Mouse (Mus musculus) heart, adult 2 months (tissue): ENCODE data around the gene Nfatc3. TPM values are rescaled to one million over a fixed set of nuclear protein-coding genes. Genes with fewer than 3 reads are reported as not detected.

Experiments
- DNase-seq, 2 experiments: peaks; one replicate each; pipeline ENCODE4 v3.0.0; 2021
- H3K27ac ChIP-seq: fragments of 200-600 bp; 2 replicates; pipeline ENCODE4 v1.8.1; 2022
- H3K27me3 ChIP-seq: fragments of 200-500 bp; 2 replicates; pipeline ENCODE4 v1.6.1; 2012; ENCODE audit warnings: mild to moderate bottlenecking, low read length, inconsistent platforms, mixed read lengths; ENCODE audit not compliant: control insufficient read depth, insufficient read depth
- H3K36me3 ChIP-seq: fragments of 200-500 bp; 2 replicates; pipeline ENCODE4 v1.6.1; 2012; ENCODE audit warnings: low read length, inconsistent platforms; ENCODE audit not compliant: control insufficient read depth, insufficient read depth
- H3K4me1 ChIP-seq: fragments of 200-500 bp; 2 replicates; pipeline ENCODE4 v1.6.1; 2011; ENCODE audit warnings: low read length; ENCODE audit not compliant: control insufficient read depth, insufficient read depth
- H3K4me3 ChIP-seq: fragments of 200-600 bp; 2 replicates; pipeline ENCODE4 v1.8.1; 2022
- H3K79me2 ChIP-seq: fragments of 200-500 bp; replicated peaks from 2 replicates; pipeline ENCODE4 v1.6.1; 2012; ENCODE audit warnings: mild to moderate bottlenecking, inconsistent platforms, low read length, moderate library complexity, mixed read lengths; ENCODE audit not compliant: control insufficient read depth, insufficient read depth
- H3K9ac ChIP-seq: fragments of 200-500 bp; 2 replicates; pipeline ENCODE4 v1.6.1; 2012; ENCODE audit warnings: low read depth, mild to moderate bottlenecking, control low read depth, inconsistent platforms, low read length, mixed read lengths
- CTCF ChIP-seq: fragments of 200-600 bp; IDR thresholded peaks from 2 replicates; pipeline ENCODE4 v1.8.1; 2022; ENCODE audit warnings: antibody characterized with exemption, mild to moderate bottlenecking, moderate library complexity
- EP300 ChIP-seq: fragments of 200-500 bp; IDR thresholded peaks from 2 replicates; pipeline ENCODE4 v1.6.1; 2011; ENCODE audit warnings: low read depth, low read length, control low read depth; ENCODE audit not compliant: insufficient read depth
- POLR2A ChIP-seq: fragments of 200-500 bp; IDR thresholded peaks from 2 replicates; pipeline ENCODE4 v1.6.1; 2011; ENCODE audit warnings: mild to moderate bottlenecking, low read depth, low read length, control low read depth; ENCODE audit not compliant: insufficient read depth
- WGBS: fragments of 180-500 bp; shearing (Covaris S2); methylation state at CpG from one replicate; pipeline ENCODE4 v1.1.7; 2018; 5-methylcytosine and 5-hydroxymethylcytosine counted together
- intact Hi-C: fragments of 180-260 bp; cut with DNase I; formaldehyde crosslinking; loops from one replicate; pipeline ENCODE4 v1.15.1; 2025
- polyA plus RNA-seq: library from polyadenylated mRNA; depleted of rRNA; stranded (reverse); fragments of >200 nt; gene quantifications from 2 replicates; pipeline ENCODE4 v1.2.3, GENCODE M21; 2012
- total RNA-seq, 2 experiments: library from RNA; stranded (reverse); gene quantifications; 2 replicates each; pipeline ENCODE4 v1.2.3; 2021

Nfatc3 gene
- total and polyA plus RNA-seq, 3 experiments = 12.2 to 19.2 (median 18.9) TPM

GRCm38 (mm10) chr8:106077452-106078067 lies 18.9 kb downstream of the Nfatc3 start:
- Histone ChIP-seq H3K9ac (no peak overlapping the region), H3K27ac (no peak overlapping the region), H3K79me2 (peaks cover 2% of the 10 kb centered on the region), H3K4me1 (peaks cover 5% of the 10 kb centered on the region), H3K36me3 (peaks cover 7% of the 10 kb centered on the region), H3K4me3 (no peak overlapping the region), H3K27me3 (no peaks in the 10 kb centered on the region)
- no peak for DNase-seq
- 90% methylated on average over 1 of the region's 1 CpGs for WGBS
- no peak for TF ChIP-seq POLR2A
- TF ChIP-seq CTCF = peak; percentile 35
- TF ChIP-seq EP300 = no peak
- intact Hi-C loops = loop anchor here (5.0 kb wide), 1 partner anchor 55 kb away; no protein-coding TSS in a partner anchor

GRCm38 (mm10) chr8:106102321-106102720 lies 43.7 kb downstream of the Nfatc3 start:
- DNase-seq = no peak
- no peaks in the 10 kb centered on the region for H3K79me2 ChIP-seq
- no peak overlapping the region for H3K4me3 ChIP-seq
- no peaks in the 10 kb centered on the region for H3K27me3 ChIP-seq
- TF ChIP-seq POLR2A = no peak
- no peak for TF ChIP-seq CTCF
- no peak for TF ChIP-seq EP300
- peaks cover 1% of the 10 kb centered on the region for H3K36me3 ChIP-seq
- intact Hi-C loops = no loop called here
- H3K27ac ChIP-seq = no peak overlapping the region
- 89% methylated on average over 4 of the region's 4 CpGs for WGBS
- H3K4me1 ChIP-seq = no peaks in the 10 kb centered on the region
- no peak overlapping the region for H3K9ac ChIP-seq

- Histone ChIP-seq H3K36me3 (peaks cover 1% of the 10 kb centered on the region), H3K4me1 (no peaks in the 10 kb centered on the region), H3K27ac (no peak overlapping the region), H3K9ac (no peak overlapping the region), H3K27me3 (no peaks in the 10 kb centered on the region), H3K4me3 (no peak overlapping the region), H3K79me2 (no peaks in the 10 kb centered on the region)
- intact Hi-C loops = no loop called here
- no peak for TF ChIP-seq EP300
- TF ChIP-seq CTCF = no peak
- no peak for DNase-seq
- 82% methylated on average over 2 of the region's 2 CpGs for WGBS
Observed at GRCm38 (mm10) chr8:106103888-106104287, 45.2 kb downstream of the Nfatc3 start.

- Histone ChIP-seq H3K4me3 (no peak overlapping the region), H3K79me2 (no peaks in the 10 kb centered on the region), H3K27ac (no peak overlapping the region), H3K9ac (no peak overlapping the region), H3K36me3 (peaks cover 1% of the 10 kb centered on the region), H3K27me3 (no peaks in the 10 kb centered on the region), H3K4me1 (no peaks in the 10 kb centered on the region)
- intact Hi-C loops = no loop called here
- no peak for DNase-seq
- WGBS = 56% methylated on average over 1 of the region's 1 CpGs
- TF ChIP-seq EP300 = no peak
- no peak for TF ChIP-seq POLR2A
- no peak for TF ChIP-seq CTCF
Observed at GRCm38 (mm10) chr8:106106193-106106592, 47.6 kb downstream of the Nfatc3 start.

GRCm38 (mm10) chr8:106108080-106108479 lies 49.4 kb downstream of the Nfatc3 start:
- intact Hi-C loops = no loop called here
- no peaks in the 10 kb centered on the region for H3K4me1 ChIP-seq
- peaks cover 1% of the 10 kb centered on the region; the same call in 1 of the 2 replicates for H3K79me2 ChIP-seq
- H3K27me3 ChIP-seq = no peaks in the 10 kb centered on the region
- no peak for TF ChIP-seq CTCF
- no peak for TF ChIP-seq POLR2A
- TF ChIP-seq EP300 = no peak
- DNase-seq = peak in 1 of 2 experiments; percentile 18
- H3K9ac ChIP-seq = no peak overlapping the region
- no peak overlapping the region for H3K27ac ChIP-seq
- no peak overlapping the region for H3K4me3 ChIP-seq
- peaks cover 1% of the 10 kb centered on the region for H3K36me3 ChIP-seq
- 97% methylated on average over 4 of the region's 4 CpGs for WGBS

GRCm38 (mm10) chr8:106108729-106109128 lies 50.1 kb downstream of the Nfatc3 start:
- WGBS = 97% methylated on average over 3 of the region's 3 CpGs
- H3K36me3 ChIP-seq = peaks cover 1% of the 10 kb centered on the region
- no peak overlapping the region for H3K27ac ChIP-seq
- DNase-seq = no peak
- intact Hi-C loops = no loop called here
- H3K9ac ChIP-seq = no peak overlapping the region
- no peaks in the 10 kb centered on the region for H3K4me1 ChIP-seq
- no peaks in the 10 kb centered on the region for H3K27me3 ChIP-seq
- no peak for TF ChIP-seq CTCF
- TF ChIP-seq EP300 = no peak
- TF ChIP-seq POLR2A = no peak
- H3K79me2 ChIP-seq = peaks cover 1% of the 10 kb centered on the region; the same call in 1 of the 2 replicates
- H3K4me3 ChIP-seq = no peak overlapping the region
